Mouse (Mus musculus): ENCODE data around the gene Parpbp. TPM values are rescaled to one million over a fixed set of nuclear protein-coding genes. Genes with fewer than 3 reads are reported as not detected.

Parpbp gene
- polyA plus RNA-seq (2012; rRNA removed) = 3.8 and 4.4 TPM in 2 replicates

DNA sequence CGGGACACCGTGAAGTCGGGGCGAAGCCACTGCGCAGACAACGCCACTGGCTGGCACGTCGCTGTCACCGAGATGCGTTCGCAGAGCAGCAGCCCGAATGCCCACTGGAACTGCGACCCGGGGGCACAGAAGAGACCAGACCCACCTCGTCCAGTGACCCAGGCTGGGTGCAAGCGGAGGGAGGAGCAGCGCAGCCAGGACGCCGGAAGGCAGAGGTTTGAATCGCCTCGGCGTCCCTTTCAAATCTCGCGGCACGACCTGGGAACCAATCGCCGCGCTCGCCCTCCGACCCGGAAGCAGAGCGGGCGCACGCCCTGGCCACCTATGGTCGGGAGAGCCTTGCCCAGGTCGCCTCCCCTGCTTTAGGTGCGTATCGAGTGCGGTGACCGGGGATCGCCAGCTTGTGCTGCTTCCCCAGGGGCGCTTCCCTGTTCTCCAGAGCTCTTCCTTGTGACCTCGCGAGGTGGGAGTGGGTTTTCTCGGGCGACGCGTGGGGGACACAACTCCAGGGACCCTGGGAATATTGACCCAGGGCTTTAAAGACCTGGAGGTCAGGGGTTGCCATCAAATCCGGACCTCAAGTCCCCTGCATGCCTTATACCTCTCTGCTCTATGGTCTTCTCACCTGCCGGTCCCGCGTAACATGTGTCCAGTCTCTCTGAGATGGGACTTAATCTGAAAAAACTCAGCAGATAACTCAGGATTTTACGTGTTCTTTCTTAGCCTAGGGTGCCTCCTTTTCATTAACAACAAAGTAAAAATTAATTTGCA is at the start of gene Parpbp, which contains the start of gene Nup37:
Gene Parpbp, minus strand, starts transcription at position 235 of the 771 bp plus-strand sequence.
Gene Nup37, plus strand, starts transcription at position 286 of the 771 bp plus-strand sequence.

DNA sequence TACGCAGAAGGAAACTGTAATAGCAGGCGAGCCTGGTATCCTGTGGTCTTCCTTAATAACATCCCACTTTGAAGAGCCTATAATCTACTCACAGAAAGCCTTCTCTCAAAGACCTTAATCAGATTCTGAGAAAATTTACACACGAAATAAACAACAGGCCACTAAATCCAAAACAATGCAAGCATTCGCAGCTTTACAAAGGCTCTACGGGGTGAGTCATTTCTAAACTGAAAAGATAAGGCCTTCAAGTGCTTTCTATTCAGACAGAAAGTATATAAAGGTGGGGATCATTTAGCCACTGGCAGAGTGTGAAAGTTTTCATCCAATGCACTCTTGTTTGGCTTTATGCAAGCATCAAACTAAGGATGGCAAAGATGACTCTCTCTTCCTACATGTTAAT is 56.0 kb downstream of the Parpbp start, which contains the start of gene Pmch:
Gene Pmch, plus strand, starts transcription at position 301 of the 400 bp plus-strand sequence.

Other genes with a start within 250 kb of the Parpbp start
- gene Pmch, start 55.9 kb downstream of the Parpbp start, polyA plus RNA-seq (2012; rRNA removed) = 2.7 and 4.0 TPM in 2 replicates
- 26.5 and 29.4 TPM in 2 replicates for gene Nup37, start 51 bp upstream of the Parpbp start, polyA plus RNA-seq (2012; rRNA removed)
- 27.3 and 29.8 TPM in 2 replicates for gene Washc3, start 54.2 kb upstream of the Parpbp start, polyA plus RNA-seq (2012; rRNA removed)
- gene Dram1, start 232.1 kb upstream of the Parpbp start, polyA plus RNA-seq (2012; rRNA removed) = 1.00 and 1.3 TPM in 2 replicates
- 33.6 and 36.2 TPM in 2 replicates for gene Gnptab, start 232.2 kb upstream of the Parpbp start, polyA plus RNA-seq (2012; rRNA removed)